ENCODE assay signal across 15 mouse cellular contexts in the genomic region with DNA sequence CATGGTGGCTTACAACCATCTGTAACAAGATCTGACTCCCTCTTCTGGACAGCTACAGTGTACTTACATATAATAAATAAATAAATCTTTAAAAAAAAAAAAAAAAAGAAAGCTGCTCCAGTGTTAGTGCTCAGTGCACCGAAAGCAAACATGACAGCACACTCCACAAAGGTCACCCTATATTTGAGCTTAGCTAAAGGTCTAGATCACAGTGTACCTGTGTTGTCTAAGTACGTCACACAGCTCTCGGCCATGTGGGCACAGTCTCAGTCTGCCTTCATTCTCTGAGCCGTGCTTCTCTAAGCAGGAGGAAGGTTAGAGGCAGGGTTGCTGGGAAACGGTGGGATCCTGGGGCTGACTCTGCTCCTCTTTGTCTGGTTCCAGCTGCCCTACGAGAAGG. TPM values are rescaled to one million over a fixed set of nuclear protein-coding genes. Genes with fewer than 3 reads are reported as not detected.
"Had no signal": no experiment of that assay in that cellular context is flagged by ENCODE, and none has a peak within 500 bp of the region (broad histone marks: within the 10 kb centered on the region; RNA-seq: fewer than 3 reads in every experiment).

No protein-coding gene starts in this region.

- ATAC-seq: midbrain, embryonic 16.5 days had no signal

- H3K4me3 ChIP-seq: limb, embryonic 15.5 days; midbrain, embryonic 10.5 days; midbrain, embryonic 12.5 days; myocyte; neural tube, embryonic 12.5 days had no signal

- DNase-seq: lung, adult 18-20 months; lung, embryonic 14.5 days; lung, postnatal 10 days; lung, postnatal 4 days; midbrain, embryonic 14.5 days; right cerebral cortex, postnatal 14 days; thymus, adult 18-20 months; thymus, postnatal 14 days; thymus, postnatal 36 days had no signal

- H3K4me1 ChIP-seq: limb, embryonic 15.5 days; midbrain, embryonic 10.5 days; midbrain, embryonic 12.5 days; neural tube, embryonic 12.5 days had no signal

- H3K9me3 ChIP-seq: limb, embryonic 15.5 days; midbrain, embryonic 12.5 days; neural tube, embryonic 12.5 days had no signal

- H3K27me3 ChIP-seq: limb, embryonic 15.5 days; midbrain, embryonic 12.5 days; neural tube, embryonic 12.5 days had no signal

- H3K27ac ChIP-seq: limb, embryonic 15.5 days; midbrain, embryonic 10.5 days; midbrain, embryonic 12.5 days; neural tube, embryonic 12.5 days had no signal

- H3K9ac ChIP-seq: limb, embryonic 15.5 days; lung, embryonic 14.5 days; midbrain, embryonic 12.5 days; neural tube, embryonic 12.5 days had no signal

- H3K4me2 ChIP-seq: limb, embryonic 15.5 days; lung, embryonic 14.5 days; midbrain, embryonic 12.5 days; neural tube, embryonic 12.5 days had no signal

RNA-seq across cellular contexts. Expression of a gene that starts 33.7 kb away (rescaled TPM):
- polyA plus RNA-seq: midbrain, embryonic 14.5 days had no signal
